Mouse (Mus musculus) myocyte (in vitro differentiated cells): ENCODE data around the gene Snx5. TPM values are rescaled to one million over a fixed set of nuclear protein-coding genes. Genes with fewer than 3 reads are reported as not detected.

Source experiments
- H3K27me3 ChIP-seq: one replicate; pipeline ENCODE4 v1.6.1; 2011; ENCODE audit not compliant: control insufficient read depth, insufficient read depth, insufficient read length
- H3K36me3 ChIP-seq: one replicate; pipeline ENCODE4 v1.6.1; 2011; ENCODE audit not compliant: control insufficient read depth, insufficient read depth
- H3K4me2 ChIP-seq: one replicate; pipeline ENCODE4 v1.6.1; 2011; ENCODE audit warnings: low read depth, control low read depth
- H3K4me3 ChIP-seq: one replicate; pipeline ENCODE4 v1.5.1; 2011; ENCODE audit warnings: mild to moderate bottlenecking, control low read depth, moderate library complexity
- H3K79me2 ChIP-seq: one replicate; pipeline ENCODE4 v1.6.1; 2011; ENCODE audit not compliant: control insufficient read depth, insufficient read depth
- H3ac ChIP-seq: one replicate; pipeline ENCODE4 v1.6.1; 2011; ENCODE audit not compliant: control insufficient read depth, insufficient read length
- CEBPB ChIP-seq: IDR thresholded peaks from 2 replicates; pipeline ENCODE4 v1.6.1; 2011; ENCODE audit warnings: mild to moderate bottlenecking, moderate library complexity; ENCODE audit not compliant: poor library complexity, insufficient read depth, severe bottlenecking
- E2F4 ChIP-seq: IDR thresholded peaks from one replicate; pipeline ENCODE4 v1.6.1; 2011; ENCODE audit warnings: mild to moderate bottlenecking, control low read depth, moderate library complexity; ENCODE audit not compliant: insufficient read depth
- MAX ChIP-seq: IDR thresholded peaks from one replicate; pipeline ENCODE4 v1.6.1; 2011; ENCODE audit warnings: low read depth, mild to moderate bottlenecking, control low read depth
- MYOD1 ChIP-seq, 3 experiments: IDR thresholded peaks; one replicate each; pipeline ENCODE4 v1.6.1; 2011; ENCODE audit warnings: control low read depth in 2 of 3, low read depth in 2 of 3, mild to moderate bottlenecking in 2 of 3, moderate library complexity in 1 of 3; ENCODE audit not compliant: insufficient read length in 2 of 3, control insufficient read depth in 1 of 3
- MYOG ChIP-seq, 3 experiments: IDR thresholded peaks; one replicate each; pipeline ENCODE4 v1.6.1; 2011; ENCODE audit warnings: control low read depth in 2 of 3, low read depth in 2 of 3, mild to moderate bottlenecking in 2 of 3; ENCODE audit not compliant: insufficient read length in 2 of 3, control insufficient read depth in 1 of 3, insufficient read depth in 1 of 3
- POLR2A ChIP-seq: IDR thresholded peaks from one replicate; pipeline ENCODE4 v1.6.1; 2011; ENCODE audit warnings: low read depth, mild to moderate bottlenecking, control low read depth, moderate library complexity; ENCODE audit not compliant: insufficient read length
- POLR2AphosphoS2 ChIP-seq: IDR thresholded peaks from one replicate; pipeline ENCODE4 v1.6.1; 2011; ENCODE audit warnings: low read depth, control low read depth; ENCODE audit not compliant: insufficient read length
- REST ChIP-seq: IDR thresholded peaks from one replicate; pipeline ENCODE4 v1.6.1; 2011; ENCODE audit warnings: mild to moderate bottlenecking, control low read depth, moderate library complexity; ENCODE audit not compliant: insufficient read depth, insufficient read length
- SRF ChIP-seq: IDR thresholded peaks from one replicate; pipeline ENCODE4 v1.6.1; 2011; ENCODE audit warnings: low read depth; ENCODE audit not compliant: control insufficient read depth, insufficient read length
- TCF12 ChIP-seq: IDR thresholded peaks from one replicate; pipeline ENCODE4 v1.6.1; 2011; ENCODE audit warnings: mild to moderate bottlenecking, control low read depth; ENCODE audit not compliant: poor library complexity, insufficient read depth, severe bottlenecking
- TCF3 ChIP-seq: IDR thresholded peaks from one replicate; pipeline ENCODE4 v1.6.1; 2011; ENCODE audit warnings: low read depth, control low read depth; ENCODE audit not compliant: insufficient read length
- USF1 ChIP-seq: IDR thresholded peaks from one replicate; pipeline ENCODE4 v1.6.1; 2011; ENCODE audit warnings: low read depth, mild to moderate bottlenecking, control low read depth, moderate library complexity
- polyA plus RNA-seq: library from polyadenylated mRNA; unstranded; fragments of >200 nt; fragmentation: generic; extraction: Trizol; gene quantifications from one replicate; pipeline ENCODE4 v1.2.1, GENCODE M21; 2012; ENCODE audit warnings: missing spikeins

Gene Snx5
- polyA plus RNA-seq, 1 experiment = 65.2 TPM

- Histone ChIP-seq H3ac (no peak overlapping the region), H3K79me2 (no peaks in the 10 kb centered on the region), H3K4me2 (no peak overlapping the region), H3K36me3 (no peaks in the 10 kb centered on the region), H3K4me3 (no peak overlapping the region), H3K27me3 (no peaks in the 10 kb centered on the region)
- TF ChIP-seq TCF12 (no peak), TCF3 (no peak), CEBPB (no peak), MAX (no peak), SRF (no peak), E2F4 (no peak), USF1 (no peak), POLR2A (no peak), REST (no peak), MYOG (IDR thresholded peaks at IDR 0.05; ENCODE audit: control insufficient read depth in 1 of 3, insufficient read depth in 1 of 3, insufficient read length in 2 of 3, low read depth in 2 of 3) (no peak), MYOD1 (IDR thresholded peaks at IDR 0.05; ENCODE audit: control insufficient read depth in 1 of 3, insufficient read length in 2 of 3, low read depth in 2 of 3) (no peak), POLR2AphosphoS2 (no peak)
Measured at GRCm38 (mm10) chr2:144215601-144216000, 55.1 kb downstream of the Snx5 start.

GRCm38 (mm10) chr2:144215195-144215594 lies 55.5 kb downstream of the Snx5 start:
- Histone ChIP-seq H3K4me3 (no peak overlapping the region), H3K27me3 (no peaks in the 10 kb centered on the region), H3ac (no peak overlapping the region), H3K36me3 (no peaks in the 10 kb centered on the region), H3K4me2 (no peak overlapping the region), H3K79me2 (no peaks in the 10 kb centered on the region)
- TF ChIP-seq MYOD1 (IDR thresholded peaks at IDR 0.05; ENCODE audit: control insufficient read depth in 1 of 3, insufficient read length in 2 of 3, low read depth in 2 of 3) (no peak), POLR2AphosphoS2 (no peak), MYOG (IDR thresholded peaks at IDR 0.05; ENCODE audit: control insufficient read depth in 1 of 3, insufficient read depth in 1 of 3, insufficient read length in 2 of 3, low read depth in 2 of 3) (no peak), E2F4 (no peak), CEBPB (no peak), TCF12 (no peak), USF1 (no peak), REST (no peak), POLR2A (no peak), SRF (no peak), TCF3 (no peak), MAX (no peak)

- Histone ChIP-seq H3K27me3 (no peaks in the 10 kb centered on the region), H3K4me3 (no peak overlapping the region), H3K4me2 (no peak overlapping the region), H3K79me2 (no peaks in the 10 kb centered on the region), H3K36me3 (no peaks in the 10 kb centered on the region), H3ac (no peak overlapping the region)
- no peak for TF ChIP-seq E2F4
- no peak for TF ChIP-seq SRF
- TF ChIP-seq TCF12 = no peak
- no peak for TF ChIP-seq USF1
- TF ChIP-seq MYOG (IDR thresholded peaks at IDR 0.05; ENCODE audit: control insufficient read depth in 1 of 3, insufficient read depth in 1 of 3, insufficient read length in 2 of 3, low read depth in 2 of 3) = no peak
- TF ChIP-seq MYOD1 (IDR thresholded peaks at IDR 0.05; ENCODE audit: control insufficient read depth in 1 of 3, insufficient read length in 2 of 3, low read depth in 2 of 3) = no peak
- no peak for TF ChIP-seq POLR2A
- no peak for TF ChIP-seq POLR2AphosphoS2
- TF ChIP-seq MAX = no peak
- no peak for TF ChIP-seq REST
- TF ChIP-seq TCF3 = no peak
- no peak for TF ChIP-seq CEBPB
Measured at GRCm38 (mm10) chr2:144214508-144215185, 56.1 kb downstream of the Snx5 start.

GRCm38 (mm10) chr2:144213803-144214202 lies 56.9 kb downstream of the Snx5 start:
- H3K79me2 ChIP-seq = no peaks in the 10 kb centered on the region
- no peak overlapping the region for H3K4me2 ChIP-seq
- H3K36me3 ChIP-seq = no peaks in the 10 kb centered on the region
- H3K4me3 ChIP-seq = no peak overlapping the region
- no peaks in the 10 kb centered on the region for H3K27me3 ChIP-seq
- no peak overlapping the region for H3ac ChIP-seq
- TF ChIP-seq POLR2A (no peak), POLR2AphosphoS2 (no peak), REST (no peak), MYOG (IDR thresholded peaks at IDR 0.05; ENCODE audit: control insufficient read depth in 1 of 3, insufficient read depth in 1 of 3, insufficient read length in 2 of 3, low read depth in 2 of 3) (no peak), TCF3 (no peak), USF1 (no peak), MYOD1 (IDR thresholded peaks at IDR 0.05; ENCODE audit: control insufficient read depth in 1 of 3, insufficient read length in 2 of 3, low read depth in 2 of 3) (no peak), SRF (no peak), TCF12 (no peak), CEBPB (no peak), E2F4 (no peak), MAX (no peak)
